Mouse (Mus musculus) erythroblast, embryonic 14.5 days (primary cell): ENCODE results near the gene Dppa4.

ENCODE experiments used
- GATA1 ChIP-seq: IDR thresholded peaks from 2 replicates; pipeline ENCODE4 v1.6.1; 2012; ENCODE audit warnings: low read length, inconsistent platforms, mixed read lengths
- TAL1 ChIP-seq: IDR thresholded peaks from 3 replicates; pipeline ENCODE4 v1.6.1; 2012; ENCODE audit warnings: low read length, inconsistent platforms, mixed read lengths

- TF ChIP-seq GATA1, result no peak
- no peak for TF ChIP-seq TAL1
These were observed 2.0 kb downstream of the Dppa4 start for GRCm38 (mm10) chr16:48285517-48285916.
